Mouse (Mus musculus): ENCODE results near the gene Elovl7. TPM values are rescaled to one million over a fixed set of nuclear protein-coding genes. Genes with fewer than 3 reads are reported as not detected.
A peak's percentile ranks its signal among the peaks of the same experiment; 100 is the strongest.

Elovl7 gene
- polyA plus RNA-seq, 1 experiment = 1.2 TPM

GRCm38 (mm10) chr13:108290314-108290713 lies 76.1 kb downstream of the Elovl7 start:
- Histone ChIP-seq H3K36me3 (ENCODE audit: control insufficient read depth, insufficient read depth, low read length) (no peaks in the 10 kb centered on the region), H3K27me3 (ENCODE audit: control insufficient read depth, insufficient read depth, low read length) (no peaks in the 10 kb centered on the region), H3K4me3 (ENCODE audit: control insufficient read depth, insufficient read depth, low read length) (no peak overlapping the region), H3K27ac (ENCODE audit: control insufficient read depth, insufficient read depth, low read length) (no peak overlapping the region), H3K4me1 (replicated peaks; ENCODE audit: control insufficient read depth, insufficient read depth, low read length) (no peaks in the 10 kb centered on the region)
- DNase-seq = no peak
- TF ChIP-seq POLR2A (IDR thresholded peaks at IDR 0.05; ENCODE audit: control insufficient read depth, extremely low read depth, insufficient read depth, low read length, poor library complexity) = no peak
- TF ChIP-seq CTCF (IDR thresholded peaks at IDR 0.05; ENCODE audit: borderline replicate concordance, control insufficient read depth, extremely low read depth, insufficient read depth, low read length, poor library complexity) = no peak
- 62% methylated on average over 4 of the region's 4 CpGs for WGBS

- Histone ChIP-seq H3K36me3 (ENCODE audit: control insufficient read depth, insufficient read depth, low read length) (no peaks in the 10 kb centered on the region), H3K4me1 (replicated peaks; ENCODE audit: control insufficient read depth, insufficient read depth, low read length) (peaks cover 14% of the 10 kb centered on the region), H3K4me3 (ENCODE audit: control insufficient read depth, insufficient read depth, low read length) (peak overlapping the region; percentile 74), H3K27ac (ENCODE audit: control insufficient read depth, insufficient read depth, low read length) (peak overlapping the region; percentile 96), H3K27me3 (ENCODE audit: control insufficient read depth, insufficient read depth, low read length) (no peaks in the 10 kb centered on the region)
- WGBS = 14% methylated on average over 12 of the region's 12 CpGs
- peak; percentile 66 for DNase-seq
- no peak for TF ChIP-seq CTCF (IDR thresholded peaks at IDR 0.05; ENCODE audit: borderline replicate concordance, control insufficient read depth, extremely low read depth, insufficient read depth, low read length, poor library complexity)
- no peak for TF ChIP-seq POLR2A (IDR thresholded peaks at IDR 0.05; ENCODE audit: control insufficient read depth, extremely low read depth, insufficient read depth, low read length, poor library complexity)
These were observed 83.3 kb downstream of the Elovl7 start for GRCm38 (mm10) chr13:108297350-108298093.

- TF ChIP-seq CTCF (IDR thresholded peaks at IDR 0.05; ENCODE audit: borderline replicate concordance, control insufficient read depth, extremely low read depth, insufficient read depth, low read length, poor library complexity) (no peak), POLR2A (IDR thresholded peaks at IDR 0.05; ENCODE audit: control insufficient read depth, extremely low read depth, insufficient read depth, low read length, poor library complexity) (no peak)
- H3K27ac ChIP-seq (ENCODE audit: control insufficient read depth, insufficient read depth, low read length) = no peak overlapping the region
- no peaks in the 10 kb centered on the region for H3K27me3 ChIP-seq (ENCODE audit: control insufficient read depth, insufficient read depth, low read length)
- no peak overlapping the region for H3K4me3 ChIP-seq (ENCODE audit: control insufficient read depth, insufficient read depth, low read length)
- no peaks in the 10 kb centered on the region for H3K36me3 ChIP-seq (ENCODE audit: control insufficient read depth, insufficient read depth, low read length)
- peaks cover 19% of the 10 kb centered on the region for H3K4me1 ChIP-seq (replicated peaks; ENCODE audit: control insufficient read depth, insufficient read depth, low read length)
- DNase-seq = no peak
- 75% methylated on average over 5 of the region's 5 CpGs for WGBS
These were observed 84.0 kb downstream of the Elovl7 start for GRCm38 (mm10) chr13:108298241-108298640.

- no peak for DNase-seq
- no peaks in the 10 kb centered on the region for H3K27me3 ChIP-seq (ENCODE audit: control insufficient read depth, insufficient read depth, low read length)
These were observed 86.2 kb downstream of the Elovl7 start for GRCm38 (mm10) chr13:108300346-108300950.

GRCm38 (mm10) chr13:108301411-108301810 lies 87.2 kb downstream of the Elovl7 start:
- H3K27ac ChIP-seq (ENCODE audit: control insufficient read depth, insufficient read depth, low read length) = no peak overlapping the region
- WGBS = 95% methylated on average over 7 of the region's 7 CpGs
- no peak for TF ChIP-seq POLR2A (IDR thresholded peaks at IDR 0.05; ENCODE audit: control insufficient read depth, extremely low read depth, insufficient read depth, low read length, poor library complexity)
- TF ChIP-seq CTCF (IDR thresholded peaks at IDR 0.05; ENCODE audit: borderline replicate concordance, control insufficient read depth, extremely low read depth, insufficient read depth, low read length, poor library complexity) = no peak
- H3K36me3 ChIP-seq (ENCODE audit: control insufficient read depth, insufficient read depth, low read length) = no peaks in the 10 kb centered on the region
- peaks cover 25% of the 10 kb centered on the region for H3K4me1 ChIP-seq (replicated peaks; ENCODE audit: control insufficient read depth, insufficient read depth, low read length)
- no peak overlapping the region for H3K4me3 ChIP-seq (ENCODE audit: control insufficient read depth, insufficient read depth, low read length)
- DNase-seq = no peak
- no peaks in the 10 kb centered on the region for H3K27me3 ChIP-seq (ENCODE audit: control insufficient read depth, insufficient read depth, low read length)

More at GRCm38 (mm10) chr13:108300346-108300950, 86.2 kb downstream of the Elovl7 start:
- TF ChIP-seq POLR2A (IDR thresholded peaks at IDR 0.05; ENCODE audit: control insufficient read depth, extremely low read depth, insufficient read depth, low read length, poor library complexity) (no peak), CTCF (IDR thresholded peaks at IDR 0.05; ENCODE audit: borderline replicate concordance, control insufficient read depth, extremely low read depth, insufficient read depth, low read length, poor library complexity) (no peak)
- Histone ChIP-seq H3K27ac (ENCODE audit: control insufficient read depth, insufficient read depth, low read length) (no peak overlapping the region), H3K4me3 (ENCODE audit: control insufficient read depth, insufficient read depth, low read length) (no peak overlapping the region), H3K4me1 (replicated peaks; ENCODE audit: control insufficient read depth, insufficient read depth, low read length) (peaks cover 25% of the 10 kb centered on the region), H3K36me3 (ENCODE audit: control insufficient read depth, insufficient read depth, low read length) (no peaks in the 10 kb centered on the region)
- WGBS = 39% methylated on average over 5 of the region's 5 CpGs

- TF ChIP-seq CTCF (IDR thresholded peaks at IDR 0.05; ENCODE audit: borderline replicate concordance, control insufficient read depth, extremely low read depth, insufficient read depth, low read length, poor library complexity) (no peak), POLR2A (IDR thresholded peaks at IDR 0.05; ENCODE audit: control insufficient read depth, extremely low read depth, insufficient read depth, low read length, poor library complexity) (no peak)
- WGBS = 60% methylated on average over 7 of the region's 7 CpGs
- H3K4me3 ChIP-seq (ENCODE audit: control insufficient read depth, insufficient read depth, low read length) = no peak overlapping the region
- H3K27ac ChIP-seq (ENCODE audit: control insufficient read depth, insufficient read depth, low read length) = peak overlapping the region; percentile 60
- H3K36me3 ChIP-seq (ENCODE audit: control insufficient read depth, insufficient read depth, low read length) = no peaks in the 10 kb centered on the region
- H3K27me3 ChIP-seq (ENCODE audit: control insufficient read depth, insufficient read depth, low read length) = no peaks in the 10 kb centered on the region
- DNase-seq = peak; percentile 18
- peaks cover 14% of the 10 kb centered on the region for H3K4me1 ChIP-seq (replicated peaks; ENCODE audit: control insufficient read depth, insufficient read depth, low read length)
These were observed 88.9 kb downstream of the Elovl7 start for GRCm38 (mm10) chr13:108302957-108303675.
